Comparison of ENCODE assay signal across 8 mouse cellular contexts in the genomic region with DNA sequence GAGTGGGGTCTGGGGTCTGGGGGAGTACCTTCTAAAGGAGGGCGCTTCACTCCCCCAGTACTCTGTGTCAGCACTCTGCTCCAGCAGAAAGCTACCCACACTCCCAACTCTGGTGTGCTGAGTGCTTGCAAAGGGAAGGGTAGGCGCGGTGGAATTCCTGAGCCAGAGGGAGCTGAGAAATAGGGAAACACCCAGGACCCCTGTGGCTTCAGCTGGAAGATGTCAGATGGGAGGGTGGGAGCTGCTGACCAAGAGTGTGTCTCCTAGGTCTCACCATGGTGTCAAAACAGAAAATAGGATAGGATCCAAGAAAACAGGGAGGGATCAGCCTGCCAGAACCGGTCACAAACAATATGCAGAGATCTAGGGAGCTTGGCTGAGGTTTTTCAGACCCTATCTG. TPM values are rescaled to one million over a fixed set of nuclear protein-coding genes. Genes with fewer than 3 reads are reported as not detected.
A peak's percentile ranks its signal among the peaks of the same experiment; 100 is the strongest.
DNase-seq lines count a peak whose midpoint lies in the region; ATAC-seq and TF ChIP-seq lines count a peak whose summit lies in the region.

No protein-coding gene starts in this region.

- H3K4me3 ChIP-seq in cerebellum, adult 2 months (replicated peaks; ENCODE audit: insufficient read depth, low read depth, low read length): peak overlapping the region; percentile 55
- H3K4me3 ChIP-seq in lung, embryonic 16.5 days (ENCODE audit: low read length): peak overlapping the region; percentile 75
- H3K4me3 ChIP-seq in forebrain, embryonic 15.5 days: peak overlapping the region; percentile 78
- H3K4me3 ChIP-seq in liver, postnatal 0 days (ENCODE audit: low read depth, low read length): peak overlapping the region; percentile 76

- no peaks in the 10 kb centered on the region for H3K9me3 ChIP-seq in lung, embryonic 16.5 days (ENCODE audit: control insufficient read depth, low read length)
- no peaks in the 10 kb centered on the region for H3K9me3 ChIP-seq in forebrain, embryonic 15.5 days
- H3K9me3 ChIP-seq in liver, postnatal 0 days (ENCODE audit: low read length): no peaks in the 10 kb centered on the region

- WGBS in cerebellum, adult 2 months: 2% methylated on average over 4 of the region's 4 CpGs
- under 1% methylated on average over 4 of the region's 4 CpGs for WGBS in lung, embryonic 16.5 days
- WGBS in forebrain, embryonic 15.5 days: 8% methylated on average over 3 of the region's 4 CpGs
- 18% methylated on average over 4 of the region's 4 CpGs for WGBS in liver, postnatal 0 days (ENCODE audit: insufficient replicate concordance)

- no peaks in the 10 kb centered on the region for H3K4me1 ChIP-seq in cerebellum, adult 2 months (ENCODE audit: control insufficient read depth, insufficient read depth, low read length)
- peaks cover 3% of the 10 kb centered on the region; the same call in 1 of the 2 replicates for H3K4me1 ChIP-seq in lung, embryonic 16.5 days (replicated peaks; ENCODE audit: control insufficient read depth, insufficient read depth, low read length)
- H3K4me1 ChIP-seq in forebrain, embryonic 15.5 days: no peaks in the 10 kb centered on the region
- peaks cover 6% of the 10 kb centered on the region for H3K4me1 ChIP-seq in liver, postnatal 0 days (ENCODE audit: insufficient read depth)

- no peak for TF ChIP-seq EP300 in liver, postnatal 0 days (IDR thresholded peaks at IDR 0.05; ENCODE audit: low read depth)

- no peaks in the 10 kb centered on the region; the same call in 1 of the 2 replicates for H3K27me3 ChIP-seq in cerebellum, adult 2 months (ENCODE audit: control insufficient read depth, insufficient read depth, low read length)
- H3K27me3 ChIP-seq in lung, embryonic 16.5 days (ENCODE audit: control insufficient read depth, insufficient read depth, low read depth, low read length): no peaks in the 10 kb centered on the region
- no peaks in the 10 kb centered on the region for H3K27me3 ChIP-seq in forebrain, embryonic 15.5 days
- no peaks in the 10 kb centered on the region for H3K27me3 ChIP-seq in liver, postnatal 0 days (ENCODE audit: insufficient read depth, low read length)

- peak overlapping the region; percentile 76 for H3K9ac ChIP-seq in lung, embryonic 16.5 days (ENCODE audit: low read length)
- H3K9ac ChIP-seq in forebrain, embryonic 15.5 days (replicated peaks): peak overlapping the region; percentile 68
- H3K9ac ChIP-seq in liver, postnatal 0 days (replicated peaks): peak overlapping the region; percentile 73

- H3K36me3 ChIP-seq in lung, embryonic 16.5 days (ENCODE audit: control insufficient read depth, insufficient read depth, low read length): no peaks in the 10 kb centered on the region
- no peaks in the 10 kb centered on the region for H3K36me3 ChIP-seq in forebrain, embryonic 15.5 days
- no peaks in the 10 kb centered on the region for H3K36me3 ChIP-seq in liver, postnatal 0 days (replicated peaks; ENCODE audit: insufficient read depth, low read length)

- ATAC-seq in lung, embryonic 16.5 days (ENCODE audit: low read depth): peak; percentile 67
- ATAC-seq in forebrain, embryonic 15.5 days (replicated peaks): peak; percentile 89
- ATAC-seq in liver, postnatal 0 days: peak; percentile 6; the same call in 1 of the 2 replicates

- no peak for TF ChIP-seq CTCF in cerebellum, adult 2 months (IDR thresholded peaks at IDR 0.05; ENCODE audit: borderline replicate concordance, insufficient read depth, low read depth, low read length)
- no peak for TF ChIP-seq CTCF in liver, postnatal 0 days (IDR thresholded peaks at IDR 0.05; ENCODE audit: low read depth)

- peak overlapping the region; percentile 86 for H3K4me2 ChIP-seq in lung, embryonic 16.5 days (ENCODE audit: low read depth, low read length)
- H3K4me2 ChIP-seq in forebrain, embryonic 15.5 days (replicated peaks): peak overlapping the region; percentile 86
- H3K4me2 ChIP-seq in liver, postnatal 0 days (ENCODE audit: low read depth, low read length): peak overlapping the region; percentile 78

- no peak for TF ChIP-seq POLR2A in cerebellum, adult 2 months (IDR thresholded peaks at IDR 0.05; ENCODE audit: borderline replicate concordance, insufficient read depth, low read length)

- no peak for DNase-seq in cerebellum, adult 2 months
- DNase-seq in cerebellum, postnatal 25 days: no peak
- DNase-seq in lung, postnatal 25 days (ENCODE audit: low spot score): no peak
- DNase-seq in liver, postnatal 0 days: no peak
- DNase-seq in adrenal gland, postnatal 14 days: no peak
- DNase-seq in T-cell, adult 2 months (ENCODE audit: low spot score): no peak

- no peak overlapping the region for H3K27ac ChIP-seq in cerebellum, adult 2 months (ENCODE audit: insufficient read depth, low read length)
- peak overlapping the region; percentile 82 for H3K27ac ChIP-seq in lung, embryonic 16.5 days (ENCODE audit: low read length)
- peak overlapping the region; percentile 35; the same call in 1 of the 2 replicates for H3K27ac ChIP-seq in forebrain, embryonic 15.5 days (replicated peaks)
- H3K27ac ChIP-seq in liver, postnatal 0 days (ENCODE audit: low read depth): peak overlapping the region; percentile 69

RNA-seq across cellular contexts. Expression of a gene that starts 0.3 kb away (rescaled TPM):
- 4.1 and 4.8 TPM in 2 replicates for polyA plus RNA-seq in cerebellum, adult 2 months (2012; rRNA removed)
- 25.9 and 26.3 TPM in 2 replicates for polyA plus RNA-seq in lung, embryonic 16.5 days (2015; fragmentation: Nextera tagmentation; extraction: Ambion mirVana)
- polyA plus RNA-seq in forebrain, embryonic 15.5 days (2015; fragmentation: Nextera tagmentation; extraction: Ambion mirVana): 3.8 and 4.1 TPM in 2 replicates
- 10.7 and 13.2 TPM in 2 replicates for polyA plus RNA-seq in liver, postnatal 0 days (2015; fragmentation: Nextera tagmentation; extraction: Ambion mirVana)
- 17.8 and 38.3 TPM in 2 replicates for total RNA-seq in adrenal gland, postnatal 14 days (2021)

RNA-seq across cellular contexts. Expression of a gene that starts 40.1 kb away (rescaled TPM):
- not detected in 2 replicates for polyA plus RNA-seq in cerebellum, adult 2 months (2012; rRNA removed)
- polyA plus RNA-seq in lung, embryonic 16.5 days (2015; fragmentation: Nextera tagmentation; extraction: Ambion mirVana): 0.97 and 1.8 TPM in 2 replicates
- not detected in 2 replicates for polyA plus RNA-seq in forebrain, embryonic 15.5 days (2015; fragmentation: Nextera tagmentation; extraction: Ambion mirVana)
- not detected in 2 replicates for polyA plus RNA-seq in liver, postnatal 0 days (2015; fragmentation: Nextera tagmentation; extraction: Ambion mirVana)
- total RNA-seq in adrenal gland, postnatal 14 days (2021): 1.4 TPM in 1 of 2 replicates, not detected in the other

Comparison
In these comparisons a context has a peak if more than half of its experiments do, and no peak if none do; other contexts are left out.
1. ATAC-seq: peak in every context shown above with its lines; median percentile 89 in forebrain, embryonic 15.5 days; 67 in lung, embryonic 16.5 days; 6 in liver, postnatal 0 days.